Mouse (Mus musculus): Measurements from ENCODE around the gene Asb8. TPM values are rescaled to one million over a fixed set of nuclear protein-coding genes. Genes with fewer than 3 reads are reported as not detected.

Gene Asb8
- polyA plus RNA-seq, 1 experiment from 2014 or later, result 66.7 TPM

GRCm38 (mm10) chr15:98166963-98167644 lies 1.7 kb upstream of the Asb8 start, which contains the start of gene Ccdc184:
TSS of gene Ccdc184 (plus strand) at chr15:98167158.
- Histone ChIP-seq H3K27me3 (ENCODE audit: control insufficient read depth, insufficient read depth, low read length) (peaks cover 8% of the 10 kb centered on the region), H3K9me3 (ENCODE audit: control insufficient read depth, low read length) (no peaks in the 10 kb centered on the region), H3K27ac (ENCODE audit: low read depth, low read length) (peak within 1 kb of the TSS; percentile 91), H3K4me1 (ENCODE audit: control insufficient read depth, insufficient read depth, low read length) (peaks cover 15% of the 10 kb centered on the region; the same call in 1 of the 2 replicates), H3K4me2 (ENCODE audit: low read depth, low read length) (peak within 1 kb of the TSS; percentile 77), H3K4me3 (ENCODE audit: low read depth, low read length) (peak within 1 kb of the TSS; percentile 58), H3K36me3 (ENCODE audit: control insufficient read depth, insufficient read depth, low read length) (no peaks in the 10 kb centered on the region), H3K9ac (replicated peaks; ENCODE audit: low read depth, low read length) (peak within 1 kb of the TSS; percentile 58)
- ATAC-seq (ENCODE audit: low read depth), result peak; percentile 75
- WGBS, result 2% methylated on average over 15 of the region's 18 CpGs

GRCm38 (mm10) chr15:98162561-98162960 lies 2.9 kb downstream of the Asb8 start:
- H3K9ac ChIP-seq (replicated peaks; ENCODE audit: low read depth, low read length), result no peak overlapping the region
- H3K4me1 ChIP-seq (ENCODE audit: control insufficient read depth, insufficient read depth, low read length), result no peaks in the 10 kb centered on the region
- no peaks in the 10 kb centered on the region for H3K36me3 ChIP-seq (ENCODE audit: control insufficient read depth, insufficient read depth, low read length)
- 62% methylated on average over 4 of the region's 4 CpGs for WGBS
- no peak overlapping the region for H3K4me2 ChIP-seq (ENCODE audit: low read depth, low read length)
- H3K4me3 ChIP-seq (ENCODE audit: low read depth, low read length), result no peak overlapping the region
- no peaks in the 10 kb centered on the region for H3K9me3 ChIP-seq (ENCODE audit: control insufficient read depth, low read length)
- H3K27me3 ChIP-seq (ENCODE audit: control insufficient read depth, insufficient read depth, low read length), result 0 out of 2 replicates have a peak, but pooled peaks cover 2% of the 10 kb centered on the region
- no peak for ATAC-seq (ENCODE audit: low read depth)
- H3K27ac ChIP-seq (ENCODE audit: low read depth, low read length), result no peak overlapping the region

- Histone ChIP-seq H3K4me1 (ENCODE audit: control insufficient read depth, insufficient read depth, low read length) (no peaks in the 10 kb centered on the region), H3K4me2 (ENCODE audit: low read depth, low read length) (no peak overlapping the region), H3K9me3 (ENCODE audit: control insufficient read depth, low read length) (no peaks in the 10 kb centered on the region), H3K27me3 (ENCODE audit: control insufficient read depth, insufficient read depth, low read length) (0 out of 2 replicates have a peak, but pooled peaks cover 2% of the 10 kb centered on the region), H3K27ac (ENCODE audit: low read depth, low read length) (no peak overlapping the region), H3K9ac (replicated peaks; ENCODE audit: low read depth, low read length) (no peak overlapping the region), H3K4me3 (ENCODE audit: low read depth, low read length) (no peak overlapping the region), H3K36me3 (ENCODE audit: control insufficient read depth, insufficient read depth, low read length) (no peaks in the 10 kb centered on the region)
- no peak for ATAC-seq (ENCODE audit: low read depth)
- WGBS, result 62% methylated on average over 19 of the region's 19 CpGs
Measured at GRCm38 (mm10) chr15:98161026-98161805, 4.2 kb downstream of the Asb8 start.

- no peak for ATAC-seq (ENCODE audit: low read depth)
- H3K9me3 ChIP-seq (ENCODE audit: control insufficient read depth, low read length), result no peaks in the 10 kb centered on the region
- no peak overlapping the region for H3K4me3 ChIP-seq (ENCODE audit: low read depth, low read length)
- no peak overlapping the region for H3K9ac ChIP-seq (replicated peaks; ENCODE audit: low read depth, low read length)
- no peaks in the 10 kb centered on the region for H3K36me3 ChIP-seq (ENCODE audit: control insufficient read depth, insufficient read depth, low read length)
- no peak overlapping the region for H3K27ac ChIP-seq (ENCODE audit: low read depth, low read length)
- no peaks in the 10 kb centered on the region for H3K4me1 ChIP-seq (ENCODE audit: control insufficient read depth, insufficient read depth, low read length)
- H3K4me2 ChIP-seq (ENCODE audit: low read depth, low read length), result no peak overlapping the region
- WGBS, result 57% methylated on average over 1 of the region's 1 CpGs
- no peaks in the 10 kb centered on the region for H3K27me3 ChIP-seq (ENCODE audit: control insufficient read depth, insufficient read depth, low read length)
Measured at GRCm38 (mm10) chr15:98157253-98157652, 8.2 kb downstream of the Asb8 start.

GRCm38 (mm10) chr15:98155944-98156343 lies 9.5 kb downstream of the Asb8 start:
- Histone ChIP-seq H3K27me3 (ENCODE audit: control insufficient read depth, insufficient read depth, low read length) (no peaks in the 10 kb centered on the region), H3K4me1 (ENCODE audit: control insufficient read depth, insufficient read depth, low read length) (no peaks in the 10 kb centered on the region), H3K9ac (replicated peaks; ENCODE audit: low read depth, low read length) (no peak overlapping the region), H3K36me3 (ENCODE audit: control insufficient read depth, insufficient read depth, low read length) (no peaks in the 10 kb centered on the region), H3K4me2 (ENCODE audit: low read depth, low read length) (no peak overlapping the region), H3K9me3 (ENCODE audit: control insufficient read depth, low read length) (no peaks in the 10 kb centered on the region), H3K4me3 (ENCODE audit: low read depth, low read length) (no peak overlapping the region), H3K27ac (ENCODE audit: low read depth, low read length) (no peak overlapping the region)
- ATAC-seq (ENCODE audit: low read depth), result no peak
- WGBS, result 84% methylated on average over 4 of the region's 4 CpGs

GRCm38 (mm10) chr15:98155272-98155671 lies 10.2 kb downstream of the Asb8 start:
- no peaks in the 10 kb centered on the region for H3K4me1 ChIP-seq (ENCODE audit: control insufficient read depth, insufficient read depth, low read length)
- ATAC-seq (ENCODE audit: low read depth), result no peak

GRCm38 (mm10) chr15:98154631-98155030 lies 10.8 kb downstream of the Asb8 start:
- ATAC-seq (ENCODE audit: low read depth), result no peak
- Histone ChIP-seq H3K27ac (ENCODE audit: low read depth, low read length) (no peak overlapping the region), H3K27me3 (ENCODE audit: control insufficient read depth, insufficient read depth, low read length) (no peaks in the 10 kb centered on the region), H3K36me3 (ENCODE audit: control insufficient read depth, insufficient read depth, low read length) (no peaks in the 10 kb centered on the region), H3K4me2 (ENCODE audit: low read depth, low read length) (no peak overlapping the region), H3K4me1 (ENCODE audit: control insufficient read depth, insufficient read depth, low read length) (no peaks in the 10 kb centered on the region), H3K9ac (replicated peaks; ENCODE audit: low read depth, low read length) (no peak overlapping the region), H3K9me3 (ENCODE audit: control insufficient read depth, low read length) (no peaks in the 10 kb centered on the region), H3K4me3 (ENCODE audit: low read depth, low read length) (no peak overlapping the region)
- WGBS, result 81% methylated on average over 3 of the region's 3 CpGs

More at GRCm38 (mm10) chr15:98155272-98155671, 10.2 kb downstream of the Asb8 start:
- H3K36me3 ChIP-seq (ENCODE audit: control insufficient read depth, insufficient read depth, low read length), result no peaks in the 10 kb centered on the region
- no peak overlapping the region for H3K4me2 ChIP-seq (ENCODE audit: low read depth, low read length)
- H3K9me3 ChIP-seq (ENCODE audit: control insufficient read depth, low read length), result no peaks in the 10 kb centered on the region
- H3K9ac ChIP-seq (replicated peaks; ENCODE audit: low read depth, low read length), result no peak overlapping the region
- no peak overlapping the region for H3K27ac ChIP-seq (ENCODE audit: low read depth, low read length)
- 96% methylated on average over 5 of the region's 5 CpGs for WGBS
- H3K4me3 ChIP-seq (ENCODE audit: low read depth, low read length), result no peak overlapping the region
- H3K27me3 ChIP-seq (ENCODE audit: control insufficient read depth, insufficient read depth, low read length), result no peaks in the 10 kb centered on the region

GRCm38 (mm10) chr15:98154146-98154545 lies 11.3 kb downstream of the Asb8 start:
- Histone ChIP-seq H3K9me3 (ENCODE audit: control insufficient read depth, low read length) (no peaks in the 10 kb centered on the region), H3K27me3 (ENCODE audit: control insufficient read depth, insufficient read depth, low read length) (no peaks in the 10 kb centered on the region), H3K9ac (replicated peaks; ENCODE audit: low read depth, low read length) (no peak overlapping the region), H3K27ac (ENCODE audit: low read depth, low read length) (no peak overlapping the region), H3K4me3 (ENCODE audit: low read depth, low read length) (no peak overlapping the region), H3K4me2 (ENCODE audit: low read depth, low read length) (no peak overlapping the region), H3K36me3 (ENCODE audit: control insufficient read depth, insufficient read depth, low read length) (no peaks in the 10 kb centered on the region), H3K4me1 (ENCODE audit: control insufficient read depth, insufficient read depth, low read length) (no peaks in the 10 kb centered on the region)
- ATAC-seq (ENCODE audit: low read depth), result no peak
- WGBS, result 67% methylated on average over 4 of the region's 4 CpGs

GRCm38 (mm10) chr15:98153625-98154024 lies 11.8 kb downstream of the Asb8 start:
- Histone ChIP-seq H3K4me1 (ENCODE audit: control insufficient read depth, insufficient read depth, low read length) (no peaks in the 10 kb centered on the region), H3K4me2 (ENCODE audit: low read depth, low read length) (no peak overlapping the region), H3K4me3 (ENCODE audit: low read depth, low read length) (no peak overlapping the region), H3K9ac (replicated peaks; ENCODE audit: low read depth, low read length) (no peak overlapping the region), H3K9me3 (ENCODE audit: control insufficient read depth, low read length) (no peaks in the 10 kb centered on the region), H3K27ac (ENCODE audit: low read depth, low read length) (no peak overlapping the region), H3K36me3 (ENCODE audit: control insufficient read depth, insufficient read depth, low read length) (no peaks in the 10 kb centered on the region), H3K27me3 (ENCODE audit: control insufficient read depth, insufficient read depth, low read length) (no peaks in the 10 kb centered on the region)
- ATAC-seq (ENCODE audit: low read depth), result no peak
- WGBS, result 35% methylated on average over 3 of the region's 3 CpGs

All from neural tube, embryonic 14.5 days (tissue).